Mouse (Mus musculus) ES-Bruce4 (cell line): ENCODE data around the gene Fut8.

Experiments
- CTCF ChIP-seq: IDR thresholded peaks from one replicate; pipeline ENCODE4 v1.8.1; 2011; ENCODE audit warnings: low read depth, low read length
- POLR2A ChIP-seq: IDR thresholded peaks from one replicate; pipeline ENCODE4 v1.8.1; 2011; ENCODE audit warnings: low read length; ENCODE audit not compliant: insufficient read depth

GRCm38 (mm10) chr12:77495781-77496180, 257.9 kb downstream of the Fut8 start:
- no peak for TF ChIP-seq CTCF
- no peak for TF ChIP-seq POLR2A
